Mouse (Mus musculus): ENCODE measurements around the gene Slc7a1. TPM values are rescaled to one million over a fixed set of nuclear protein-coding genes. Genes with fewer than 3 reads are reported as not detected.

Slc7a1 gene
- polyA plus RNA-seq, 1 experiment from 2014 or later, result 10.8 TPM

- Histone ChIP-seq H3K27me3 (replicated peaks; ENCODE audit: control insufficient read depth, insufficient read depth, low read length) (no peaks in the 10 kb centered on the region), H3K4me1 (replicated peaks; ENCODE audit: control insufficient read depth, insufficient read depth, low read length) (no peaks in the 10 kb centered on the region), H3K36me3 (ENCODE audit: control insufficient read depth, insufficient read depth) (0 out of 2 replicates have a peak, but pooled peaks cover 3% of the 10 kb centered on the region), H3K9ac (ENCODE audit: low read depth, low read length) (no peak overlapping the region), H3K27ac (ENCODE audit: low read depth, low read length) (no peak overlapping the region), H3K4me2 (replicated peaks; ENCODE audit: low read depth) (no peak overlapping the region), H3K9me3 (ENCODE audit: control insufficient read depth) (no peaks in the 10 kb centered on the region), H3K4me3 (ENCODE audit: low read depth, low read length) (no peak overlapping the region)
- no peak for TF ChIP-seq CTCF (IDR thresholded peaks at IDR 0.05; ENCODE audit: low read depth)
- WGBS, result 79% methylated on average over 18 of the region's 18 CpGs
- no peak for ATAC-seq
These were observed 11.3 kb downstream of the Slc7a1 start for GRCm38 (mm10) chr5:148388251-148389006.

- Histone ChIP-seq H3K27me3 (replicated peaks; ENCODE audit: control insufficient read depth, insufficient read depth, low read length) (no peaks in the 10 kb centered on the region), H3K4me1 (replicated peaks; ENCODE audit: control insufficient read depth, insufficient read depth, low read length) (no peaks in the 10 kb centered on the region), H3K36me3 (ENCODE audit: control insufficient read depth, insufficient read depth) (0 out of 2 replicates have a peak, but pooled peaks cover 3% of the 10 kb centered on the region), H3K27ac (ENCODE audit: low read depth, low read length) (no peak overlapping the region), H3K4me2 (replicated peaks; ENCODE audit: low read depth) (no peak overlapping the region), H3K9ac (ENCODE audit: low read depth, low read length) (no peak overlapping the region), H3K9me3 (ENCODE audit: control insufficient read depth) (no peaks in the 10 kb centered on the region), H3K4me3 (ENCODE audit: low read depth, low read length) (no peak overlapping the region)
- ATAC-seq, result no peak
- WGBS, result 97% methylated on average over 2 of the region's 2 CpGs
- TF ChIP-seq CTCF (IDR thresholded peaks at IDR 0.05; ENCODE audit: low read depth), result peak; percentile 50
These were observed 11.9 kb downstream of the Slc7a1 start for GRCm38 (mm10) chr5:148387820-148388219.

GRCm38 (mm10) chr5:148386471-148386870, 13.2 kb downstream of the Slc7a1 start:
- WGBS, result 91% methylated on average over 9 of the region's 9 CpGs
- Histone ChIP-seq H3K9ac (ENCODE audit: low read depth, low read length) (no peak overlapping the region), H3K36me3 (ENCODE audit: control insufficient read depth, insufficient read depth) (0 out of 2 replicates have a peak, but pooled peaks cover 3% of the 10 kb centered on the region), H3K4me3 (ENCODE audit: low read depth, low read length) (no peak overlapping the region), H3K4me2 (replicated peaks; ENCODE audit: low read depth) (no peak overlapping the region), H3K27me3 (replicated peaks; ENCODE audit: control insufficient read depth, insufficient read depth, low read length) (no peaks in the 10 kb centered on the region), H3K9me3 (ENCODE audit: control insufficient read depth) (no peaks in the 10 kb centered on the region), H3K4me1 (replicated peaks; ENCODE audit: control insufficient read depth, insufficient read depth, low read length) (no peaks in the 10 kb centered on the region), H3K27ac (ENCODE audit: low read depth, low read length) (no peak overlapping the region)
- peak; percentile 54 for TF ChIP-seq CTCF (IDR thresholded peaks at IDR 0.05; ENCODE audit: low read depth)
- no peak for ATAC-seq

DNA sequence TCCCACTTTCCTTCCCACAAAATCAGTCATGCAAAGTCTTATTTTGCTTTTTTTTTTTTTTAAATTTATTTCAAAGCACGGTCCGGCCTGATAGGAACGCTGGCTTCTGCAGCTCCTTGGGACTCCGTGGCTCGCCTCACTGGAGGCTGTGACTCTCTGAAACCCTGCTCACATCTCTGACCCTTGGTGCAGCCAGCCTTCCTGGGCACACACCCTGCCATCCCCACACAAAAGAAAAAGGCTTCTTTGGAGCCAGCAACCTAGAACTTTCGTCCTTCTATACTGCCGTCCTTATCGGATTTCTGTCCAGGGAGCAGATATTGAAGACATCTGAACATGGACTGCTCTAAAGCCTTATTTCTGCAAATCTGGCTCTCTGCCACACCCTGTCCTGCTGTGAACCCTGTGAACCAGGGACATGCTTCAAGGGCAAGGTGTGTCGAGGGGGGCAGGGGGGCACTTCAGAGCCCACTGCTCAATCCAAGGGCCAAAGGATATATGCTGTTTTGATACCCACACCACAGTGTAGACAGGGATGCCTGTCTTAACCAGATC, 15.1 kb downstream of the Slc7a1 start:
- TF ChIP-seq CTCF (IDR thresholded peaks at IDR 0.05; ENCODE audit: low read depth), result no peak
- no peak for ATAC-seq
- Histone ChIP-seq H3K9ac (ENCODE audit: low read depth, low read length) (no peak overlapping the region), H3K27me3 (replicated peaks; ENCODE audit: control insufficient read depth, insufficient read depth, low read length) (no peaks in the 10 kb centered on the region), H3K36me3 (ENCODE audit: control insufficient read depth, insufficient read depth) (0 out of 2 replicates have a peak, but pooled peaks cover 3% of the 10 kb centered on the region), H3K4me2 (replicated peaks; ENCODE audit: low read depth) (no peak overlapping the region), H3K4me3 (ENCODE audit: low read depth, low read length) (no peak overlapping the region), H3K27ac (ENCODE audit: low read depth, low read length) (no peak overlapping the region), H3K4me1 (replicated peaks; ENCODE audit: control insufficient read depth, insufficient read depth, low read length) (no peaks in the 10 kb centered on the region), H3K9me3 (ENCODE audit: control insufficient read depth) (no peaks in the 10 kb centered on the region)
- 73% methylated on average over 9 of the region's 9 CpGs for WGBS

GRCm38 (mm10) chr5:148383841-148384500, 15.7 kb downstream of the Slc7a1 start:
- ATAC-seq, result no peak
- no peak overlapping the region for H3K9ac ChIP-seq (ENCODE audit: low read depth, low read length)
- no peak for TF ChIP-seq CTCF (IDR thresholded peaks at IDR 0.05; ENCODE audit: low read depth)
- no peaks in the 10 kb centered on the region for H3K9me3 ChIP-seq (ENCODE audit: control insufficient read depth)
- no peaks in the 10 kb centered on the region for H3K27me3 ChIP-seq (replicated peaks; ENCODE audit: control insufficient read depth, insufficient read depth, low read length)
- no peak overlapping the region for H3K4me2 ChIP-seq (replicated peaks; ENCODE audit: low read depth)
- no peak overlapping the region for H3K27ac ChIP-seq (ENCODE audit: low read depth, low read length)
- H3K4me1 ChIP-seq (replicated peaks; ENCODE audit: control insufficient read depth, insufficient read depth, low read length), result no peaks in the 10 kb centered on the region
- H3K4me3 ChIP-seq (ENCODE audit: low read depth, low read length), result no peak overlapping the region
- 0 out of 2 replicates have a peak, but pooled peaks cover 3% of the 10 kb centered on the region for H3K36me3 ChIP-seq (ENCODE audit: control insufficient read depth, insufficient read depth)
- 73% methylated on average over 14 of the region's 14 CpGs for WGBS

DNA sequence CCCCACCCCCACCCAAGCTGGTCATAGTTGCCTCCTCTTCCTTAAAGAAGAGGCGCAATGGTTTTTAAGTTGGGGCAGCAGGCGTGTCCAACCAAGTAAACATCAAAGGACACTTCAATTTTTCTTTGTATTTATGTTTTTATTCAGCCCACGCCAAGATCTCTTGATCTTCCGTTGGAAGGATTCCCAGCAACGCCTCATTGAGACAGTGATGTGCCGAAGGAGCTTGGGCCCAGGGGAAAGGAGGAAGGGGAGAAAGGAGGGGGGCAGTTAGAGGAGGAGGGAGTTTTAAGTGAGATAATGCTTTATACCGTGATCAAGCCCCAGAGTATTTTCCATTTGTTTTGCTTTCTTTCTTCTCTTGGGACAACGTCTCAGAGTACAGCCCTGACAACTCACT, 18.6 kb downstream of the Slc7a1 start:
- no peaks in the 10 kb centered on the region for H3K27me3 ChIP-seq (replicated peaks; ENCODE audit: control insufficient read depth, insufficient read depth, low read length)
- 0 out of 2 replicates have a peak, but pooled peaks cover 3% of the 10 kb centered on the region for H3K36me3 ChIP-seq (ENCODE audit: control insufficient read depth, insufficient read depth)
- ATAC-seq, result no peak
- no peaks in the 10 kb centered on the region for H3K9me3 ChIP-seq (ENCODE audit: control insufficient read depth)
- H3K4me2 ChIP-seq (replicated peaks; ENCODE audit: low read depth), result no peak overlapping the region
- no peak overlapping the region for H3K27ac ChIP-seq (ENCODE audit: low read depth, low read length)
- no peak for TF ChIP-seq CTCF (IDR thresholded peaks at IDR 0.05; ENCODE audit: low read depth)
- WGBS, result 63% methylated on average over 8 of the region's 8 CpGs
- H3K4me3 ChIP-seq (ENCODE audit: low read depth, low read length), result no peak overlapping the region
- H3K9ac ChIP-seq (ENCODE audit: low read depth, low read length), result no peak overlapping the region
- H3K4me1 ChIP-seq (replicated peaks; ENCODE audit: control insufficient read depth, insufficient read depth, low read length), result no peaks in the 10 kb centered on the region
